Mouse (Mus musculus) left cerebral cortex, adult 18-20 months (tissue): ENCODE data around the gene Emilin1. TPM values are rescaled to one million over a fixed set of nuclear protein-coding genes. Genes with fewer than 3 reads are reported as not detected.

Source experiments
- DNase-seq, 2 experiments: peaks; one replicate each; pipeline ENCODE4 v3.0.0; 2021 to 2022; ENCODE audit warnings: low spot score in 2 of 2, mixed read lengths in 1 of 2
- total RNA-seq, 2 experiments: library from RNA; stranded (reverse); gene quantifications; 2 replicates each; pipeline ENCODE4 v1.2.3; 2021

Emilin1 gene
- total RNA-seq, 2 experiments from 2014 or later = 2.6 to 3.6 TPM

GRCm38 (mm10) chr5:30923119-30923518, 9.9 kb downstream of the Emilin1 start:
- DNase-seq = no peak

DNA sequence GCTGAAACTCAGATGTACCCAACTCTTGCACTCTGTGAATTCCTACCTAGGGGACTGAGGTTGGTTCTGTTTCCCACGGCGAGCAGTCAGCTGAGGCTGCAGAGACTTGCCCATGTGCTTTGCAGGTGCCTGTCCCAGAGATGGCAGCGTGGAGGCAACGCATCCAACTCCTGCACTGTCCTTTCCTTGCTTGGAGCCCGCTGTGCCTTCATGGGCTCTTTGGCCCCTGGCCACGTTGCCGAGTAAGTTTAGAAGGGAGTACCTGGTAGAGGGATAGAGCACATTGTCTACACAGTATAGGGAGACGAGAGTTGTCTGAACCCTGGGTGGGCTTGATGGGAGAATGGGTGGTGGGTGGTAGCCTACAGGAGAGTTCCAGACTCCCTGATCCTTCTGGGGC, 11.4 kb downstream of the Emilin1 start:
- no peak for DNase-seq

- DNase-seq = no peak
Observed at GRCm38 (mm10) chr5:30925217-30925616, 12.0 kb downstream of the Emilin1 start.

DNA sequence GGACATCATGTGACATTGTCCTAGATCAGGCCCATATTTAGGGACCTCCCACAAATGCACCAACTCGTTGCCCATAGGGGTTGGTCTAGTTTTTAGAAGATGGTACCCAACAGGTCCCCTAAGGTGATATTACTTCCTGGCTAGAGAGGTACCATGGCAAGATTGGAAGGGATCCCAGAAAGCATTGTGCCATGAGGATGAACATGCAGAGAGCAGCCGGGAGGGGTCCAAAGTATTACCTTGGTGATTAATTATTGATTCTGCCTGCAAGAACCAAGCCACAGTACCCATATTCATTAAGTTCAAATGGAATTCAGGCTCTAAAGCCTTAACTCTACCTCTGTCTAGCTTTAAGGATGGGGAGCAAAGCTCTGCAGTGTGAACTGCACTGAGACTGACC, 12.9 kb downstream of the Emilin1 start:
- DNase-seq = no peak

DNA sequence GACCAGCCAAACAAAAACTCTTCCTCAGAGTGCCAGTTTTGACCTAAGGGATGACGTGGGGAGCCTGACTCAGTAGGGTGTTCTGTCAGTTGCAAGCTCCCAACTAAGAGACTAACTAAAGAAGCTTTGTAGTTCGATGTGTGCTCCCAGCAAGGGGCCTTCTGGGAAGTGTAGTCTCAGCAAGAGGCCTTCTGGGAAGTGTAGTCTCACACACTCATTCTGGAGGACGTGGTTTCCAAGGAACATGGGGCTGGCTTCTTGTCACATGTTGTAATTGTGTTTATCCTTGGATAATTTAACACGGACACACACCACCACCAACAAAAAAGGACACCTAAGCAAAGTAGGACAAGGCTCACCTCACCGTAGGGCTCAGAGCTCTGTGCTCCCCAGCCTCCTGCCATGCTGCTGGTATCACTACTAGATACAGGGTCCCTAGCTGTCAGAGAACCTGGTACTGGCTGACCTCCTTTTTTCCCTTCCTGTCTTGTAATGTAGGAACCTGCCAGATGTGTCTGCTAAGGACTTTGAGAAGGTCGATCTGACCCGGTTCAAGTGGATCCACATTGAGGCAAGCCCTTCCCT, 14.8 kb downstream of the Emilin1 start:
- DNase-seq = peak in 1 of 2 experiments; percentile 48

DNA sequence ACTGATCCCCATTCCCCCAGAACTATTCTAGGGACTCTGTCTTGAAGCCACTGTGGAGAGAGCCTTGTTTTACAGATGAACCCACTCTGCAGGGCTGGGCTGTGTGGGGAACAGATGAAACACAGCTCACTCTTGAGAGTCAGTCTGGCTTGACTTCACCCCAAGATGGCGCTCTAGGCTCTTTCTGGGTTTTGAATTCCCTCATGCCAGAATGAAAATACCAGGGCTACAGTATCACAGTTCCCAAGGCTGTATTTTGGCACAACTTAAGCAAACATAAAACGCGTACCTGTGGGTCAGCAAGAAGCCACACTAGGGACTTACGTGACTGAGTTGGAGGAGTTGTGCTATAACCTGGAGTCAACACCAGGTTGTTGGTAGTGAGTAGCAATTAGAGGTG, 16.9 kb downstream of the Emilin1 start:
- peak; percentile 80 to 86 for DNase-seq

GRCm38 (mm10) chr5:30930846-30931245, 17.6 kb downstream of the Emilin1 start:
- no peak for DNase-seq

DNA sequence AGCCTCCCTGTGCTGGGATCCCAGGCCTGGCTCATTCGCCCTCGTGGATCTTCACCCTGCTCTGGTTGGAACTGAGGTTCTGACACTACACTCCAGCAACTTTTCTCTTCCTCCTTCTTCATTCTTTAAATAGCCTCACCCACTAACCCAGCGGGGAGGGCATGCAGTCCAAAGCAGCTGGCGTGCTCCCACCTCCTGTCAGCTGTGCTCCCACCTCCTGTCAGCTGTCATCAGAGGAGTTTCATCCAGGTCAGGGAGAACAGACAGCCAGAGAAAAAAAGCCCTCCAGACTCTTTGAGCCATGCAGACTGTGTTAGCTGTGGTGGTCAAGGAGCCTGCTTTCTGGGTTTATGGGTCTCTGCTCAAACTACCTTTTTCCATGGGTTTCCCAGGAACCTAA, 18.2 kb downstream of the Emilin1 start:
- no peak for DNase-seq

DNA sequence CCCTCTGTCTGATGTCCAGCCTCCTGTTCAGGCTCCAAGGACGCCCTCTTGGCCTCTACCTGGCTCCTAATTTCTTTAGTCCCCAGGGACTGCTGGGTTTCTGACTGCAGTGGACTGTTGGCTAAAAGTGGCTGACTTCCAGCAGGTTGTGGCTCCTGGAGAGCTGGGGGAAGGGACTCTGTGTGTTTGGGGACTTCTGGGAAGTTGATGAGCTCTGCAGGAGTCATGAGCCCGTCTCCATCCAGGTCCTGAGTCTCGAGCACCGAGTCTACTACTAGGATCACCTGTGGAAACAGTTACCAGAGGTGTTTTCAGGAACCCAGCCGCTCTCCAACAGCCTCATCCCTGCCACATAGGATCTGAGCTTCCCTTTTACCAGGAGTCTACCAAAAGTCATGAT, 20.5 kb downstream of the Emilin1 start:
- no peak for DNase-seq

DNA sequence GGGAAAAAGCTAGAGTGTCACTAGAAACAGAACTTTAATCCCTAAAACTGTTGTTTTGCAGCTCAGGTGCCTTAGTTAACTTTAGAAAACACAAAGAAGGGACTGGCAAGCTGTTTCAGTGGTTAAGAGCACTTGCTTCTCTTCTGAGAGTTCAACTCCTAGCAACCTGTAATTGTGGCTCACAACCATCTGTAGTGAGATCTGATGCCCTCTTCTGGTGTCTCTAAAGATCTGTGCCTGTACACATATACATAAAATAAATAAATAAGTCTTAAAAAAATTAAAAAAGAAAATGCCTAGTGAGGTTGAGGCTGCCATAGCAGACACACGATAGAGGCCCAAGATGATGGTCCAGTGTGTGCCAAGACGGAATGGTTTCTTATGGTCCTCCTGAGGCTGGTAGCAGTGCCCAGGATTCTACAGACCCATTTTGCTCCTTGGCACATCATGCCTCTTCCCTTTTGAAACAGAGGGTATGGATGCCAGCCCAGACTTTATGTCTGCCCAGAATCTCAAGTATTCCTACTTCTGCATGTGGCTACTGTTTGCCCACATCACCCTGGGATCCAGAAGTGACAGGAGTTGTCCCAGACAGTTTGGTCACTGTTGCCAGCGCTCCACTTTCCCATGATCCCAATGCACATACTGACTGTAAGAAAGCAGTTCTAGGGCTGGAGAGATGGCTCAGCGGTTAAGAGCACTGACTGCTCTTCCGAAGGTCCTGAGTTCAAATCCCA, 21.7 kb downstream of the Emilin1 start:
- no peak for DNase-seq

- no peak for DNase-seq
Observed at GRCm38 (mm10) chr5:30943004-30943403, 29.8 kb downstream of the Emilin1 start.

GRCm38 (mm10) chr5:30944344-30944743, 31.1 kb downstream of the Emilin1 start:
- no peak for DNase-seq

- peak; percentile 75 to 80 for DNase-seq
Observed at GRCm38 (mm10) chr5:30944956-30945781, 32.0 kb downstream of the Emilin1 start, which contains the start of gene Cgref1. Gene Cgref1 (minus strand): TSS chr5:30945591.

- no peak for DNase-seq
Observed at GRCm38 (mm10) chr5:30948620-30949019, 35.4 kb downstream of the Emilin1 start.

- DNase-seq = peak; percentile 89 to 94
Observed at GRCm38 (mm10) chr5:30949654-30950326, 36.6 kb downstream of the Emilin1 start.

- DNase-seq = no peak
Observed at GRCm38 (mm10) chr5:30950451-30950850, 37.2 kb downstream of the Emilin1 start.

DNA sequence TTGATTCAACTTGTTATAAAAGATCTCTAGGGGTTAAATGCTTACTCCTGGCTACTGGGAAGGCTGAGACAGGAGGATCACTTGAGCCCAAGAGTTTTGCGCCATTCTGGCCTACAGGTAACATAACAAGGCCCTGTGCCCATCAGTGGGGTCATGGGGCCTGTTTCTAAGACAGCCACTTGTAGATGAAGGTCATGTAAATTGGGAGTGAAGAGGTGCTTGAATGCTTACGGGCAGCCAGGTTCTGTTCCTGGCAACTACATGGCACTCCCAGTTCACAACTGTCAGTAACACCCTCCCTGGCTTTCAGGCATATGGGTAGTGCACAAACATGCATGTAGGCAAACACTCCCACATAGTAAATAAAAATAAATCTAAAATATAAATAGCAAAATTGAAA, 37.7 kb downstream of the Emilin1 start:
- DNase-seq = no peak

DNA sequence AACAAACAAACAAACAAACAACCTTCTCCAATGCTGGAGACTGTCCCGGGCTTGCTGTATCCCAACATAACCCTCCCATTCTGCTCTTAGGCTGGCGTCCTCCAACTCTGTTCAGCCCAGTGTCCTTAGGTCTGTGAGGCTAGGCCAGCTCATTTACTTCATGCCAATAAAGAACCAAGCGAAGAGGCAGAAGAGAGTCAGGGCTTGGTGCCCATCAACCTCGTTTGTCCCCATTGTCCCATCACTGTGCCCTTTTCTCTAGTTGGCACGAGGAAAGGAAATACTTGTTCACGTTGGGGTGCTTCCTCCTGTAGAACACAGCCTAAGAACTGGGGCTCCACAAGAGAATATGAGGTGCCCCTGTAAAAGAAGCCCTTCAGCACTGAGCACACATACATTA, 38.5 kb downstream of the Emilin1 start:
- no peak for DNase-seq

DNA sequence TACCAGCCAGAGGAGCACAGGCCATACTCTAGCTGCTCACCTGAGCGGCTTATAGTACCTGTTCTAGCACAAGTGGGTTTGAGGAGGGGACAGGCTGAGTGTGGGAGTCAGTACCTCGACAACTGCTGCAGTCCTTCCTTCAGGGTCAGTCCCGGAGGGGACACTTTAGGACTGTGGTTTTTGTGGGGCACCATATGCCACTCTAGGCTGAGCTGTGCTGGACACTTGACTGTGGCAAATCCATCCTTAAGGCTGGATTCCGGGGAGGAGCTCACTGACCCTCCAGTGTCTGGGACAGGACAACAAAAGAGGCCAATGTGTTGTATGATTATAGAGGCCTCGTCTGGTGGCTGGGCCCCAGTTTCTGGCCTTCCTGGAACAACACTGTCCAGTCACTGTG, 39.3 kb downstream of the Emilin1 start:
- no peak for DNase-seq

- DNase-seq = no peak
Observed at GRCm38 (mm10) chr5:30954065-30954464, 40.9 kb downstream of the Emilin1 start.

GRCm38 (mm10) chr5:30954556-30954955, 41.4 kb downstream of the Emilin1 start:
- DNase-seq = no peak
